Mouse (Mus musculus) erythroblast, embryonic 14.5 days (primary cell): Measurements from ENCODE around the gene Alppl2.

Experiments used
- GATA1 ChIP-seq: IDR thresholded peaks from 2 replicates; pipeline ENCODE4 v1.6.1; 2012; ENCODE audit warnings: low read length, inconsistent platforms, mixed read lengths
- TAL1 ChIP-seq: IDR thresholded peaks from 3 replicates; pipeline ENCODE4 v1.6.1; 2012; ENCODE audit warnings: low read length, inconsistent platforms, mixed read lengths

DNA sequence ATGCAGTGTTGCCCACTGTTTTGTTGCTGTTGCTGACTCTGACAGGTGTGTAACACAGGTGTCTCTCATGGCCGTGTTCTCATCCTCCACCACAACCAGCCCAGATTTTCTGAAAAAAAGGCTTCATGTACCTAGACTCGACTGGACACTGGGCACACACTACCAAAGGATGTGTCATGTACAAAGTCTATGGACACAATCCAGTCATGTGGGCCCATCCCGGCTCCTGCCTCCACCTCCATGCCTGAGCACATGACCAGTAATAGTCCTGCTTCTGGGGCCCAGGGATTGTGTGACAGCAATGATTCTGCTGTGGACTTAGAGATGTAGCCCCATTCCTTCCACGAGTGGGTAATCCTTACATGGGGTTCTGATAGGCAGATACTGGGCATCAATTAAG is 18.8 kb upstream of the Alppl2 start:
- TF ChIP-seq TAL1 (no peak), GATA1 (no peak)
